Mouse (Mus musculus) hindbrain, embryonic 11.5 days (tissue): ENCODE results near the gene Mup4. TPM values are rescaled to one million over a fixed set of nuclear protein-coding genes. Genes with fewer than 3 reads are reported as not detected.

Experiments used
- ATAC-seq: fragments of 200-750 bp; cut with Nextera tagmentation; 2 replicates; pipeline ENCODE4 v1.8.0; 2017; ENCODE audit warnings: mild to moderate bottlenecking, moderate TSS enrichment, moderate library complexity; ENCODE audit not compliant: low FRiP score
- DNase-seq: peaks from one replicate; pipeline ENCODE4 v3.0.0-alpha.2; 2015; ENCODE audit warnings: low spot score
- H3K27ac ChIP-seq: fragments of 300-500 bp; sonication (generic); 2 replicates; pipeline ENCODE4 v1.5.1; 2014; ENCODE audit warnings: mild to moderate bottlenecking, low read depth, low read length
- H3K27me3 ChIP-seq: fragments of 300-500 bp; sonication (generic); 2 replicates; pipeline ENCODE4 v1.6.1; 2014; ENCODE audit warnings: mild to moderate bottlenecking, low read length, moderate library complexity, mixed read lengths; ENCODE audit not compliant: control insufficient read depth, insufficient read depth
- H3K36me3 ChIP-seq: fragments of 300-500 bp; sonication (generic); 2 replicates; pipeline ENCODE4 v1.6.1; 2014; ENCODE audit warnings: mild to moderate bottlenecking, low read length, moderate library complexity, mixed read lengths; ENCODE audit not compliant: control insufficient read depth, insufficient read depth
- H3K4me1 ChIP-seq: fragments of 300-500 bp; sonication (generic); replicated peaks from 2 replicates; pipeline ENCODE4 v1.6.1; 2014; ENCODE audit warnings: low read length, mixed read lengths; ENCODE audit not compliant: control insufficient read depth, insufficient read depth
- H3K4me2 ChIP-seq: fragments of 300-500 bp; sonication (generic); replicated peaks from 2 replicates; pipeline ENCODE4 v1.6.1; 2014; ENCODE audit warnings: mild to moderate bottlenecking, low read depth, low read length
- H3K4me3 ChIP-seq: fragments of 300-500 bp; sonication (generic); 2 replicates; pipeline ENCODE4 v1.5.1; 2014; ENCODE audit warnings: low read depth, low read length
- H3K9ac ChIP-seq: fragments of 300-500 bp; sonication (generic); 2 replicates; pipeline ENCODE4 v1.6.1; 2014; ENCODE audit warnings: low read depth, low read length
- H3K9me3 ChIP-seq: fragments of 300-500 bp; sonication (generic); 2 replicates; pipeline ENCODE4 v1.6.1; 2016; ENCODE audit warnings: low read length; ENCODE audit not compliant: control insufficient read depth
- WGBS: fragments of 180-500 bp; shearing (Covaris S2); extraction: QIAGEN DNeasy Blood & Tissue Kit; methylation state at CpG from one replicate; pipeline ENCODE4 v1.1.7; 2014; 5-methylcytosine and 5-hydroxymethylcytosine counted together
- polyA plus RNA-seq: library from polyadenylated mRNA; unstranded; fragments of >200 nt; fragmentation: Nextera tagmentation; extraction: Ambion mirVana; gene quantifications from 2 replicates; pipeline ENCODE4 v1.2.1, GENCODE M21; 2014

Gene Mup4
- polyA plus RNA-seq, 1 experiment from 2014 or later = not detected

GRCm38 (mm10) chr4:59917966-59918365, 42.5 kb downstream of the Mup4 start:
- WGBS = 95% methylated on average over 3 of the region's 3 CpGs

GRCm38 (mm10) chr4:59914608-59915403, 45.7 kb downstream of the Mup4 start, which contains the start of gene Slc46a2:
TSS of gene Slc46a2 (minus strand) at chr4:59915056.
- H3K4me3 ChIP-seq = no peak within 1 kb of the TSS
- ATAC-seq = no peak
- H3K27ac ChIP-seq = no peak within 1 kb of the TSS
- peaks cover 6% of the 10 kb centered on the region for H3K27me3 ChIP-seq
- H3K4me1 ChIP-seq = no peaks in the 10 kb centered on the region
- 0 out of 2 replicates have a peak within 1 kb of the TSS, but pooled peaks have one; percentile 14 for H3K4me2 ChIP-seq
- H3K36me3 ChIP-seq = no peaks in the 10 kb centered on the region
- DNase-seq = no peak
- WGBS = 15% methylated on average over 22 of the region's 22 CpGs
- no peaks in the 10 kb centered on the region for H3K9me3 ChIP-seq
- H3K9ac ChIP-seq = no peak within 1 kb of the TSS

More at GRCm38 (mm10) chr4:59917966-59918365, 42.5 kb downstream of the Mup4 start:
- Histone ChIP-seq H3K4me3 (no peak overlapping the region), H3K36me3 (no peaks in the 10 kb centered on the region), H3K27me3 (peaks cover 6% of the 10 kb centered on the region), H3K9me3 (no peaks in the 10 kb centered on the region), H3K27ac (no peak overlapping the region), H3K9ac (no peak overlapping the region), H3K4me1 (no peaks in the 10 kb centered on the region), H3K4me2 (no peak overlapping the region)
- DNase-seq = no peak
- no peak for ATAC-seq

- no peaks in the 10 kb centered on the region for H3K36me3 ChIP-seq
- H3K27ac ChIP-seq = no peak overlapping the region
- H3K9ac ChIP-seq = no peak overlapping the region
- no peak overlapping the region for H3K4me2 ChIP-seq
- no peaks in the 10 kb centered on the region for H3K27me3 ChIP-seq
- H3K4me1 ChIP-seq = no peaks in the 10 kb centered on the region
- no peak overlapping the region for H3K4me3 ChIP-seq
- 94% methylated on average over 2 of the region's 2 CpGs for WGBS
- ATAC-seq = no peak
- no peak for DNase-seq
- H3K9me3 ChIP-seq = no peaks in the 10 kb centered on the region
Measured at GRCm38 (mm10) chr4:59908785-59909184, 51.7 kb downstream of the Mup4 start.

- Histone ChIP-seq H3K4me3 (no peak overlapping the region), H3K4me2 (no peak overlapping the region), H3K9me3 (no peaks in the 10 kb centered on the region), H3K36me3 (no peaks in the 10 kb centered on the region), H3K4me1 (no peaks in the 10 kb centered on the region), H3K9ac (no peak overlapping the region), H3K27ac (no peak overlapping the region), H3K27me3 (no peaks in the 10 kb centered on the region)
- WGBS = 36% methylated on average over 10 of the region's 10 CpGs
- DNase-seq (no peak), ATAC-seq (no peak)
Measured at GRCm38 (mm10) chr4:59907657-59908230, 52.8 kb downstream of the Mup4 start.

- no peaks in the 10 kb centered on the region for H3K4me1 ChIP-seq
- no peak for DNase-seq
- no peaks in the 10 kb centered on the region for H3K9me3 ChIP-seq
- ATAC-seq = no peak
- WGBS = 78% methylated on average over 6 of the region's 6 CpGs
- H3K4me3 ChIP-seq = no peak overlapping the region
- H3K4me2 ChIP-seq = no peak overlapping the region
- H3K36me3 ChIP-seq = no peaks in the 10 kb centered on the region
- H3K27me3 ChIP-seq = no peaks in the 10 kb centered on the region
- H3K27ac ChIP-seq = no peak overlapping the region
- no peak overlapping the region for H3K9ac ChIP-seq
Measured at GRCm38 (mm10) chr4:59907092-59907491, 53.4 kb downstream of the Mup4 start.

Other genes with a start within 250 kb of the Mup4 start
- 94.3 and 105 TPM in 2 replicates for gene Inip, start 159.1 kb downstream of the Mup4 start, polyA plus RNA-seq
- 13.4 and 19.1 TPM in 2 replicates for gene Snx30, start 154.9 kb downstream of the Mup4 start, polyA plus RNA-seq
- 0.11 TPM in 1 of 2 replicates, not detected in the other for gene Slc46a2, start 45.7 kb downstream of the Mup4 start, polyA plus RNA-seq
- not detected in 2 replicates for gene Mup6, start 3.6 kb upstream of the Mup4 start, polyA plus RNA-seq
- gene Mup7, start 109.8 kb upstream of the Mup4 start, polyA plus RNA-seq = 0.22 TPM in 1 of 2 replicates, not detected in the other
- not detected in 2 replicates for gene Mup2, start 193.6 kb upstream of the Mup4 start, polyA plus RNA-seq